Mouse (Mus musculus) heart, embryonic 12.5 days (tissue): ENCODE measurements around the gene Hsd17b7. TPM values are rescaled to one million over a fixed set of nuclear protein-coding genes. Genes with fewer than 3 reads are reported as not detected.

ENCODE experiments used
- ATAC-seq: fragments of 200-750 bp; cut with Nextera tagmentation; 2 replicates; pipeline ENCODE4 v1.8.0; 2017; ENCODE audit warnings: moderate TSS enrichment, moderate library complexity; ENCODE audit not compliant: insufficient number of reproducible peaks, low FRiP score
- H3K27ac ChIP-seq: fragments of 300-500 bp; sonication (generic); 2 replicates; pipeline ENCODE4 v1.5.1; 2016; ENCODE audit warnings: mild to moderate bottlenecking, moderate library complexity; ENCODE audit not compliant: poor library complexity, severe bottlenecking
- H3K27me3 ChIP-seq: fragments of 300-500 bp; sonication (generic); replicated peaks from 2 replicates; pipeline ENCODE4 v1.6.1; 2016; ENCODE audit warnings: mild to moderate bottlenecking, moderate library complexity
- H3K36me3 ChIP-seq: fragments of 300-500 bp; sonication (generic); 2 replicates; pipeline ENCODE4 v1.6.1; 2016; ENCODE audit warnings: mild to moderate bottlenecking, moderate library complexity
- H3K4me1 ChIP-seq: fragments of 300-500 bp; sonication (generic); replicated peaks from 2 replicates; pipeline ENCODE4 v1.6.1; 2016; ENCODE audit warnings: mild to moderate bottlenecking
- H3K4me2 ChIP-seq: fragments of 300-500 bp; sonication (generic); 2 replicates; pipeline ENCODE4 v1.6.1; 2016; ENCODE audit warnings: mild to moderate bottlenecking, moderate library complexity
- H3K4me3 ChIP-seq: fragments of 300-500 bp; sonication (generic); 2 replicates; pipeline ENCODE4 v1.5.1; 2016; ENCODE audit warnings: mild to moderate bottlenecking
- H3K9ac ChIP-seq: fragments of 300-500 bp; sonication (generic); 2 replicates; pipeline ENCODE4 v1.6.1; 2016; ENCODE audit warnings: mild to moderate bottlenecking, moderate library complexity
- H3K9me3 ChIP-seq: fragments of 300-500 bp; sonication (generic); replicated peaks from 2 replicates; pipeline ENCODE4 v1.6.1; 2016; ENCODE audit warnings: mild to moderate bottlenecking, moderate library complexity
- WGBS: fragments of 180-500 bp; shearing (Covaris S2); methylation state at CpG from one replicate; pipeline ENCODE4 v1.1.7; 2016; 5-methylcytosine and 5-hydroxymethylcytosine counted together
- polyA plus RNA-seq: library from polyadenylated mRNA; unstranded; fragments of >200 nt; fragmentation: Nextera tagmentation; extraction: Ambion mirVana; gene quantifications from 2 replicates; pipeline ENCODE4 v1.2.1, GENCODE M21; 2016

Gene Hsd17b7
- polyA plus RNA-seq, 1 experiment from 2014 or later: 35.7 TPM

- Histone ChIP-seq H3K9ac (no peak overlapping the region), H3K27ac (peak overlapping the region; percentile 92)
Measured at GRCm38 (mm10) chr1:169971998-169972397, 3.0 kb upstream of the Hsd17b7 start.

GRCm38 (mm10) chr1:169970936-169971335, 1.9 kb upstream of the Hsd17b7 start:
- no peak overlapping the region for H3K27ac ChIP-seq
- no peak overlapping the region for H3K9ac ChIP-seq
- 89% methylated on average over 4 of the region's 4 CpGs for WGBS
- no peak for ATAC-seq
- peaks cover 40% of the 10 kb centered on the region for H3K4me1 ChIP-seq
- H3K4me2 ChIP-seq: 0 out of 2 replicates have a peak overlapping the region, but pooled peaks have one; percentile 47
- no peaks in the 10 kb centered on the region for H3K9me3 ChIP-seq
- H3K27me3 ChIP-seq: no peaks in the 10 kb centered on the region
- H3K36me3 ChIP-seq: peaks cover 5% of the 10 kb centered on the region
- no peak overlapping the region for H3K4me3 ChIP-seq

More at GRCm38 (mm10) chr1:169971998-169972397, 3.0 kb upstream of the Hsd17b7 start:
- no peaks in the 10 kb centered on the region for H3K27me3 ChIP-seq
- H3K4me1 ChIP-seq: peaks cover 38% of the 10 kb centered on the region
- no peak overlapping the region for H3K4me2 ChIP-seq
- H3K36me3 ChIP-seq: no peaks in the 10 kb centered on the region
- H3K4me3 ChIP-seq: no peak overlapping the region
- no peaks in the 10 kb centered on the region for H3K9me3 ChIP-seq
- 12% methylated on average over 2 of the region's 2 CpGs for WGBS
- 0 out of 2 replicates have a peak, but pooled peaks have one; percentile 19 for ATAC-seq

GRCm38 (mm10) chr1:169969516-169969886, 460 bp upstream of the Hsd17b7 start:
- peak; percentile 41 for ATAC-seq
- H3K36me3 ChIP-seq: peaks cover 19% of the 10 kb centered on the region
- peak overlapping the region; percentile 88 for H3K27ac ChIP-seq
- H3K4me1 ChIP-seq: peaks cover 40% of the 10 kb centered on the region
- peak overlapping the region; percentile 77 for H3K4me3 ChIP-seq
- no peaks in the 10 kb centered on the region for H3K27me3 ChIP-seq
- H3K9me3 ChIP-seq: no peaks in the 10 kb centered on the region
- peak overlapping the region; percentile 75 for H3K4me2 ChIP-seq
- H3K9ac ChIP-seq: peak overlapping the region; percentile 70
- under 1% methylated on average over 9 of the region's 9 CpGs for WGBS

GRCm38 (mm10) chr1:169953106-169953505, 15.9 kb downstream of the Hsd17b7 start:
- peaks cover 72% of the 10 kb centered on the region for H3K36me3 ChIP-seq
- no peak overlapping the region for H3K4me2 ChIP-seq
- 91% methylated on average over 10 of the region's 10 CpGs for WGBS

GRCm38 (mm10) chr1:169952636-169953035, 16.4 kb downstream of the Hsd17b7 start:
- Histone ChIP-seq H3K9ac (no peak overlapping the region), H3K4me2 (no peak overlapping the region), H3K9me3 (no peaks in the 10 kb centered on the region; the same call in 1 of the 2 replicates), H3K27ac (no peak overlapping the region), H3K36me3 (peaks cover 67% of the 10 kb centered on the region), H3K27me3 (no peaks in the 10 kb centered on the region), H3K4me1 (peaks cover 4% of the 10 kb centered on the region; the same call in 1 of the 2 replicates), H3K4me3 (no peak overlapping the region)
- WGBS: 92% methylated on average over 10 of the region's 10 CpGs
- ATAC-seq: no peak

More at GRCm38 (mm10) chr1:169953106-169953505, 15.9 kb downstream of the Hsd17b7 start:
- ATAC-seq: no peak
- Histone ChIP-seq H3K9me3 (no peaks in the 10 kb centered on the region; the same call in 1 of the 2 replicates), H3K4me1 (peaks cover 4% of the 10 kb centered on the region; the same call in 1 of the 2 replicates), H3K9ac (no peak overlapping the region), H3K27me3 (no peaks in the 10 kb centered on the region), H3K27ac (no peak overlapping the region), H3K4me3 (no peak overlapping the region)

GRCm38 (mm10) chr1:169951561-169951960, 17.5 kb downstream of the Hsd17b7 start:
- H3K27ac ChIP-seq: no peak overlapping the region
- H3K27me3 ChIP-seq: no peaks in the 10 kb centered on the region
- H3K4me1 ChIP-seq: peaks cover 4% of the 10 kb centered on the region; the same call in 1 of the 2 replicates
- H3K9me3 ChIP-seq: no peaks in the 10 kb centered on the region; the same call in 1 of the 2 replicates
- WGBS: 92% methylated on average over 6 of the region's 6 CpGs
- no peak for ATAC-seq
- H3K9ac ChIP-seq: no peak overlapping the region
- H3K36me3 ChIP-seq: peaks cover 60% of the 10 kb centered on the region
- H3K4me2 ChIP-seq: no peak overlapping the region
- no peak overlapping the region for H3K4me3 ChIP-seq

- H3K4me3 ChIP-seq: no peak overlapping the region
- no peak overlapping the region for H3K4me2 ChIP-seq
- H3K36me3 ChIP-seq: peaks cover 50% of the 10 kb centered on the region
- H3K9me3 ChIP-seq: no peaks in the 10 kb centered on the region; the same call in 1 of the 2 replicates
- H3K27me3 ChIP-seq: no peaks in the 10 kb centered on the region
- 85% methylated on average over 4 of the region's 4 CpGs for WGBS
- no peak overlapping the region for H3K27ac ChIP-seq
- H3K4me1 ChIP-seq: peaks cover 4% of the 10 kb centered on the region; the same call in 1 of the 2 replicates
- no peak overlapping the region for H3K9ac ChIP-seq
- no peak for ATAC-seq
Measured at GRCm38 (mm10) chr1:169950651-169951050, 18.4 kb downstream of the Hsd17b7 start.

- WGBS: 49% methylated on average over 7 of the region's 7 CpGs
- H3K36me3 ChIP-seq: peaks cover 44% of the 10 kb centered on the region
- H3K4me2 ChIP-seq: no peak overlapping the region
- H3K9ac ChIP-seq: no peak overlapping the region
- no peak overlapping the region for H3K4me3 ChIP-seq
- no peaks in the 10 kb centered on the region for H3K27me3 ChIP-seq
- H3K4me1 ChIP-seq: peaks cover 4% of the 10 kb centered on the region; the same call in 1 of the 2 replicates
- H3K27ac ChIP-seq: no peak overlapping the region
- no peak for ATAC-seq
- H3K9me3 ChIP-seq: no peaks in the 10 kb centered on the region; the same call in 1 of the 2 replicates
Measured at GRCm38 (mm10) chr1:169949981-169950380, 19.1 kb downstream of the Hsd17b7 start.

GRCm38 (mm10) chr1:169948866-169949265, 20.2 kb downstream of the Hsd17b7 start:
- Histone ChIP-seq H3K27me3 (no peaks in the 10 kb centered on the region), H3K9ac (no peak overlapping the region), H3K27ac (no peak overlapping the region), H3K4me1 (peaks cover 4% of the 10 kb centered on the region; the same call in 1 of the 2 replicates), H3K4me2 (no peak overlapping the region), H3K9me3 (peaks cover 3% of the 10 kb centered on the region), H3K36me3 (peaks cover 34% of the 10 kb centered on the region), H3K4me3 (no peak overlapping the region)
- 80% methylated on average over 7 of the region's 7 CpGs for WGBS
- no peak for ATAC-seq

GRCm38 (mm10) chr1:169948280-169948679, 20.8 kb downstream of the Hsd17b7 start:
- Histone ChIP-seq H3K9ac (no peak overlapping the region), H3K27ac (no peak overlapping the region), H3K4me2 (no peak overlapping the region), H3K9me3 (peaks cover 3% of the 10 kb centered on the region), H3K4me3 (no peak overlapping the region), H3K27me3 (no peaks in the 10 kb centered on the region), H3K36me3 (peaks cover 28% of the 10 kb centered on the region), H3K4me1 (peaks cover 4% of the 10 kb centered on the region; the same call in 1 of the 2 replicates)
- WGBS: 68% methylated on average over 7 of the region's 7 CpGs
- no peak for ATAC-seq

- peaks cover 3% of the 10 kb centered on the region for H3K9me3 ChIP-seq
- no peak overlapping the region for H3K4me2 ChIP-seq
- no peak overlapping the region for H3K9ac ChIP-seq
- peaks cover 22% of the 10 kb centered on the region for H3K36me3 ChIP-seq
- H3K4me3 ChIP-seq: no peak overlapping the region
- ATAC-seq: no peak
- no peak overlapping the region for H3K27ac ChIP-seq
- peaks cover 4% of the 10 kb centered on the region; the same call in 1 of the 2 replicates for H3K4me1 ChIP-seq
- 74% methylated on average over 6 of the region's 6 CpGs for WGBS
- no peaks in the 10 kb centered on the region for H3K27me3 ChIP-seq
Measured at GRCm38 (mm10) chr1:169947654-169948053, 21.4 kb downstream of the Hsd17b7 start.

GRCm38 (mm10) chr1:169946004-169946403, 23.0 kb downstream of the Hsd17b7 start:
- Histone ChIP-seq H3K4me3 (no peak overlapping the region), H3K27ac (no peak overlapping the region), H3K9ac (no peak overlapping the region), H3K4me1 (peaks cover 4% of the 10 kb centered on the region; the same call in 1 of the 2 replicates), H3K4me2 (no peak overlapping the region), H3K36me3 (peaks cover 11% of the 10 kb centered on the region), H3K9me3 (peaks cover 3% of the 10 kb centered on the region), H3K27me3 (no peaks in the 10 kb centered on the region)
- no peak for ATAC-seq
- 74% methylated on average over 3 of the region's 3 CpGs for WGBS
